Mouse (Mus musculus): ENCODE results near the gene Tnik. TPM values are rescaled to one million over a fixed set of nuclear protein-coding genes. Genes with fewer than 3 reads are reported as not detected.

Tnik gene
- total RNA-seq, 4 experiments from 2014 or later, result 16.8 to 28.7 (median 22.4) TPM

- no peak for DNase-seq (ENCODE audit: low spot score)
These were observed 203.7 kb downstream of the Tnik start for GRCm38 (mm10) chr3:28466688-28467087.

- DNase-seq (ENCODE audit: low spot score), result no peak
These were observed 204.2 kb downstream of the Tnik start for GRCm38 (mm10) chr3:28467148-28467754.

DNA sequence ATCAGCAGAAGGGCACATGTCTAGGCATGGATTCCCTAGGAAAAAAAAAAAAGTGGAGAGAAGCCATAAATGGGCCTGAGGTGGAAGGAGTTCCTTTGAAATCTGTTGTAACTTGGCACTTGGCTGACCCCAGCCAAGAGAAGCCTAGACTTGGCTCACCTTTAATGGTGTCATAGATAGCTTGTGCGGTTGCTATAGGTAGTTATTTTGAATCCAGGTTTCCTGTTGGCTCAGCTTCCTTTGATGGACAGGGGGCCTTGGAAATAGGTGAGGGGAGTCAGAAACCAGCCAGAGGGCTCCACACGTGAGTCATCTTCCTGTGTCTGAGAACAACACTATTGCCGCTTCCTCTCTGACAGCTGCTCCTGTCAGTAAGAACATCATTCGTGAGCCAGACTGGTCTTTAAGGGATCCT, 204.9 kb downstream of the Tnik start:
- peak; percentile 13 for DNase-seq (ENCODE audit: low spot score)

- no peak for DNase-seq (ENCODE audit: low spot score)
These were observed 210.4 kb downstream of the Tnik start for GRCm38 (mm10) chr3:28473439-28473838.

GRCm38 (mm10) chr3:28477373-28477772, 214.4 kb downstream of the Tnik start:
- no peak for DNase-seq (ENCODE audit: low spot score)

DNA sequence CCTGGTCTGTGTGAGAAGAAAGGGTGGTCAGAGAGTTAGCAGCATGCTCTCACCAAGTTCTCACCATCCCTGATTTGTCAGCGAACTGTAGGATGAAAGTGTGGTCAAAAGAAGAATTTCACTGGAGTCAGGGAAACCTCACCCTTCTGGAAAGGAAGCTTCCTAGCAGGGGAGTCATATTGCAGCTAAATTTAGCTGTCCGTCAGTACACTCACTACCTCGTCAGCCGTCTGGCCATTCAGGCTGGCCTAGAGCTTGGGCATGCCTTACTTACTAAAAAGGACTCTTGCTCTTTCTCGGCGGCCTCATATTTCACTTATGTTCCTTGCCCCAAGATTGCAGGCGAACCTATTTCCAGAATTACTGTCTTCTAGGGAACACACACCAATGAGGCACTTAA, 222.7 kb downstream of the Tnik start:
- DNase-seq (ENCODE audit: low spot score), result peak; percentile 33

GRCm38 (mm10) chr3:28487418-28487817, 224.4 kb downstream of the Tnik start:
- no peak for DNase-seq (ENCODE audit: low spot score)

DNA sequence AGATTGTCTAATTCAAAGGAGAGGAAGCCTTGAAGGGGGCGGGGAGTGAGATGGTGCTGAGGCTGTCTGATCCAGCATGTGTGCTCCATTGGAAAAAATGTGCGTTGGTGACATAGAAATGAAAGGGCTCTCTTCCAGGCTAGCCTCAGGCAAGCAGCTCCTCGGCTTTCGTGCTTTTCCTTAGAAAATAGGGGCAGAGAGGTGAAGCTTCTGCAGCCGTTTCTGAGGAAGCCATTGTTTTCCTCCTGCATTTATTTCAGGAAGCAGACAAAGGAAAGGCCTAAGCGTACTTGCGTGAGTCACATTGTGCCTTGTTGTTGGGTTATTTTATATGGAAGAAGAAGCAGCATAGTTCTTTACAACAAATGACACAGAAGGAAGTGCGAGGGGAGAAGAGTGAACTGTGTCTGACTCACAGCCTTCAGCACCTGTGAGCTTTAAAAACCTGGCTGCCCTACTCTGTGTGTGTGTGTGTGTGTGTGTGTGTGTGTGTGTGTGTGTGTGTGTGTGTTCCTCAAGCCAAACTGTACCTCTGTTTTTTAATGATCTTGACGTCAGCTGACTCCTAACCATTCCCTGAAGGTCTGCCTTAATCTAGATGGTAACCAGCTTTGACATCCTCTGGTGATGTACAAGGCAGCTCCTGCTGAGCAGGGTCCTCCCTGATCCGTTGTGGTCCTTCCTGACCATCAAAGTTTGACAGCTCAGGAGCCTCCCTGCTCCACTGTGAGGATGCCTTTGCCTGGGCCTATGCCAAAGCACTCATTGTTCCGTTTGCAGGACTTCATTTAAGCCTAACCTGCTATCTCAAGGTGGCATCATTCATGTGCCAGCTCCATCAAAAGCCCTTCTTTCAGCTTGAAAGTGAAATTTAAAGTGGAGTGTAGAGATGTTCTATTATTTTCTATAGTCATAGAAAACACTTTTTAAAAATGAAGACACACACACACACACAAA, 228.3 kb downstream of the Tnik start:
- DNase-seq (ENCODE audit: low spot score), result no peak

DNA sequence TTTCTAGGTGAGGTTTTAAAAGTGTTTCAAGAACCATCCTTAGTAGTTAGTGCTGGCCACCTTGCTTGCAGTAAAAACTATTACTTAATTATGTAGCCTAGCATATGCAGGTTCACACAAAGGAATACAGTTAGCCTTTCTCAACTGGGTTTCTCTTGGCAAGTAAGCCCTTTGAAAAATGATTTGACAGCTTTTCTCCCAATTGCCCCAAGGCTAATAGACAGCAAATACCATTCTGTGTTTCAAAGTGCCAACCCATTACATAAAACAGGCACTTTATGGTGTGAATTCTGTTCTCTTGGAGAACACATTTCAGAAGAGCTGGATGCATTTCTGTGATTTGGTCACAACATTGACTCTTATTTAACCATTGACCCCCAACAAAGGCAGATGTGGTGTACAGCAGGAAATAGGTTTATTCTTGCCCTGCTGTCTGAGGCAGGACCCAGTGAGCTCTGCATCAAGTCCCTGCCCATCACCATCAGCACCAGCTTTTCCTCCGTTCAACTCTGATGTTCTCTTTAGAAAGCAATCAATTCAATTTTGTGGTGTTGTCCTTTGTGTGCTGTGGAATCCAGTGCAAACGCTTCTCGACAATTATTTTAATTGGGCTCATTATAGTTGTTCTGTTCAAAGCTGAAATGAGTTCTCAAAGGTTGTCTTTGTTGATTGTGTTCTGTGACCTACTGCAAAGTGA, 233.9 kb downstream of the Tnik start:
- DNase-seq (ENCODE audit: low spot score), result no peak

DNA sequence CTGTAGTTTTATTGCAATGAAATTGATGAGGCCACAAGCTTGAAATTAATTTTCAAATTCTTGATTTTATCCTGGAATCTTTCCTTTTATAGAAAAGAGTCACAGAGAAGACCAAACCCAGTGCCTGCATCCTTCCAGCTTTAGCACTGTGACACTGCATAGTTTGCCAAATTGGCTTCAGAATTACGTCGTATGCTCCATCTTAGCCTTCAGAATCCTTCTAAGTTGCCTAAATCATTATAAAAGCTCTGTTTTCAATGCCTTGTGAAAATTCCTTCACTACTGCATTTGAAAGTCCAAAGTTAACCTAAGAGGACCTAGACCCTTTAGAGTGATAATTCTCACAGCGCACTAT, 234.5 kb downstream of the Tnik start:
- DNase-seq (ENCODE audit: low spot score), result no peak

GRCm38 (mm10) chr3:28502697-28503096, 239.7 kb downstream of the Tnik start:
- no peak for DNase-seq (ENCODE audit: low spot score)

GRCm38 (mm10) chr3:28509337-28509935, 246.4 kb downstream of the Tnik start:
- no peak for DNase-seq (ENCODE audit: low spot score)

- peak; percentile 28 for DNase-seq (ENCODE audit: low spot score)
These were observed 260.0 kb downstream of the Tnik start for GRCm38 (mm10) chr3:28523004-28523482.

- DNase-seq (ENCODE audit: low spot score), result no peak
These were observed 260.6 kb downstream of the Tnik start for GRCm38 (mm10) chr3:28523541-28524165.

GRCm38 (mm10) chr3:28524562-28524961, 261.5 kb downstream of the Tnik start:
- no peak for DNase-seq (ENCODE audit: low spot score)

- no peak for DNase-seq (ENCODE audit: low spot score)
These were observed 263.7 kb downstream of the Tnik start for GRCm38 (mm10) chr3:28526671-28527070.

GRCm38 (mm10) chr3:28527231-28527630, 264.2 kb downstream of the Tnik start:
- DNase-seq (ENCODE audit: low spot score), result no peak

DNA sequence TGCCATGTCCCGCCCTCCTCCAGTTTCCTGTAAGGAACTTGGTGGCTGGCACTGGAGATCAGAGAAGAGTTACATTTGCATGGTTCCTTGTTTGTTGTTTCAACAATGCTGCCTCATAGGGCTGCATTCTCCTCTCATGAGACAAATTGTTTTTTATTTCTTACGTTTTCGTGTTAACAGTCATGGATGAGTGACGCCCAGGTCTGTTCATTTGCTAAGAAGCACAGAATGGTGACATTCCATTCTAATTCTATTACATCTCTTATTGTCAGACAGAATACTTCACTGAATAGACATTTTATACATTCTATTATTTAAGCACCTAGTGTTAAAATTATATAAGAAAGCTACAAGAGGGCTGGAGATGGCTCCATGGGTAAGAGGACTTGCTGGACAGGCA, 266.5 kb downstream of the Tnik start:
- no peak for DNase-seq (ENCODE audit: low spot score)

- no peak for DNase-seq (ENCODE audit: low spot score)
These were observed 268.4 kb downstream of the Tnik start for GRCm38 (mm10) chr3:28531294-28531956.

DNA sequence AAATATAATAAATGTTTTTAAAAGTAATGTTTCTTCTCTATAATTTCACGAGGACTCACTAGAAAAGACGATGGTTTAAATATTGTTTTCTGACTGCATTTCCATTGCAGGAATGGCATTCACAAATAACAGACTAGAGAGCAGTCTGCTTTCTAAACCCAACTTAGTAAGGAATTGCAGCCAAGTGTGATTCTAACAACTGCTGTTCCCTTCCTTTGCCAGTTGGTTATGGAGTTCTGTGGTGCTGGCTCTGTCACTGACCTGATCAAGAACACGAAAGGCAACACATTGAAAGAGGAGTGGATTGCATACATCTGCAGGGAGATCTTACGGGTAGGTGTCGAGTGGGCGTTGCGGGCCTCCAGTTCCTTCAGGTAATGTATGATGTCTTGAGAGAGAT, 269.7 kb downstream of the Tnik start:
- DNase-seq (ENCODE audit: low spot score), result no peak

DNA sequence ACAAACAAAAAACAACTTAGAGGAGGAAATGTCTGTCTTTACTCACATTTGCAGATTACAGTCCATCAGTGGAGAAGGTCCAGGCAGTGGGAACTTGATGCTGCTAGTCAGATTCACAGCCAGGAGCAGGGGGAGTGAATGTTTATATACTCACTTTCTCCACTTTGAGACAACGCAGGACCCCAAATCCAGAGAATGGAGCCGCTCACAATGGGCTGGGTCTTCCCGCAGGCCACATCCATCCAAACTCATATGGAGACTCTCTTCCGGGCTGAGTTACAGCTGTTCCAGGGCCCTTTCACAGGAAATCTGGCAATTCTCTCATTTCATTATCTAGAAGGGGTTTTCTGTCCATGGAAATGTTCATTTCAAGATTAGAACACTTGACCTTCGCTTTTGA, 277.1 kb downstream of the Tnik start:
- DNase-seq (ENCODE audit: low spot score), result no peak

All from heart, adult 8-10 months (tissue).